Mouse (Mus musculus): ENCODE data around the gene Slu7. TPM values are rescaled to one million over a fixed set of nuclear protein-coding genes. Genes with fewer than 3 reads are reported as not detected.
A peak's percentile ranks its signal among the peaks of the same experiment; 100 is the strongest.

Slu7 gene
- polyA plus RNA-seq, 1 experiment from 2014 or later, result 51.8 TPM

- 19% methylated on average over 7 of the region's 7 CpGs for WGBS
- H3K4me2 ChIP-seq, result peak overlapping the region; percentile 55
- peak; percentile 61 for ATAC-seq (ENCODE audit: insufficient read depth, low FRiP score, low read depth)
- H3K9ac ChIP-seq, result no peak overlapping the region
- peak overlapping the region; percentile 66 for H3K4me3 ChIP-seq (replicated peaks)
- H3K27ac ChIP-seq, result 0 out of 2 replicates have a peak overlapping the region, but pooled peaks have one; percentile 42
- H3K27me3 ChIP-seq (replicated peaks), result no peaks in the 10 kb centered on the region
- H3K36me3 ChIP-seq, result no peaks in the 10 kb centered on the region
- H3K4me1 ChIP-seq, result no peaks in the 10 kb centered on the region; the same call in 1 of the 2 replicates
- H3K9me3 ChIP-seq, result no peaks in the 10 kb centered on the region
Measured at GRCm38 (mm10) chr11:43426414-43426884, 7.1 kb upstream of the Slu7 start.

GRCm38 (mm10) chr11:43434024-43434407, 472 bp downstream of the Slu7 start:
- 4% methylated on average over 9 of the region's 9 CpGs for WGBS
- H3K27me3 ChIP-seq (replicated peaks), result no peaks in the 10 kb centered on the region
- peak overlapping the region; percentile 54 for H3K4me2 ChIP-seq
- H3K27ac ChIP-seq, result no peak overlapping the region
- peaks cover 17% of the 10 kb centered on the region for H3K36me3 ChIP-seq
- H3K9ac ChIP-seq, result peak overlapping the region; percentile 71
- 0 out of 2 replicates have a peak, but pooled peaks have one; percentile 27 for ATAC-seq (ENCODE audit: insufficient read depth, low FRiP score, low read depth)
- peak overlapping the region; percentile 90 for H3K4me3 ChIP-seq (replicated peaks)
- H3K9me3 ChIP-seq, result no peaks in the 10 kb centered on the region
- H3K4me1 ChIP-seq, result peaks cover 6% of the 10 kb centered on the region; the same call in 1 of the 2 replicates

GRCm38 (mm10) chr11:43441121-43441520, 7.6 kb downstream of the Slu7 start:
- no peaks in the 10 kb centered on the region for H3K27me3 ChIP-seq (replicated peaks)
- H3K4me3 ChIP-seq (replicated peaks), result no peak overlapping the region
- peaks cover 72% of the 10 kb centered on the region for H3K36me3 ChIP-seq
- H3K27ac ChIP-seq, result no peak overlapping the region
- WGBS, result 92% methylated on average over 10 of the region's 10 CpGs
- no peaks in the 10 kb centered on the region for H3K4me1 ChIP-seq
- no peaks in the 10 kb centered on the region for H3K9me3 ChIP-seq
- H3K4me2 ChIP-seq, result no peak overlapping the region
- H3K9ac ChIP-seq, result no peak overlapping the region
- ATAC-seq (ENCODE audit: insufficient read depth, low FRiP score, low read depth), result no peak

GRCm38 (mm10) chr11:43443183-43443582, 9.6 kb downstream of the Slu7 start:
- Histone ChIP-seq H3K36me3 (peaks cover 67% of the 10 kb centered on the region), H3K27ac (no peak overlapping the region), H3K9me3 (no peaks in the 10 kb centered on the region), H3K4me1 (no peaks in the 10 kb centered on the region), H3K4me3 (replicated peaks) (no peak overlapping the region), H3K27me3 (replicated peaks) (no peaks in the 10 kb centered on the region), H3K4me2 (no peak overlapping the region), H3K9ac (no peak overlapping the region)
- no peak for ATAC-seq (ENCODE audit: insufficient read depth, low FRiP score, low read depth)
- 88% methylated on average over 13 of the region's 13 CpGs for WGBS

- no peaks in the 10 kb centered on the region for H3K27me3 ChIP-seq (replicated peaks)
- WGBS, result 81% methylated on average over 2 of the region's 2 CpGs
- ATAC-seq (ENCODE audit: insufficient read depth, low FRiP score, low read depth), result no peak
- no peaks in the 10 kb centered on the region for H3K4me1 ChIP-seq
- no peak overlapping the region for H3K9ac ChIP-seq
- no peaks in the 10 kb centered on the region for H3K9me3 ChIP-seq
- H3K4me2 ChIP-seq, result no peak overlapping the region
- H3K4me3 ChIP-seq (replicated peaks), result no peak overlapping the region
- H3K27ac ChIP-seq, result no peak overlapping the region
- peaks cover 11% of the 10 kb centered on the region for H3K36me3 ChIP-seq
Measured at GRCm38 (mm10) chr11:43449916-43450315, 16.4 kb downstream of the Slu7 start.

GRCm38 (mm10) chr11:43451322-43451721, 17.8 kb downstream of the Slu7 start:
- whole genome bisulfite sequencing, result 64% methylated on average over 4 of the region's 4 CpGs

GRCm38 (mm10) chr11:43452266-43452665, 18.7 kb downstream of the Slu7 start:
- Histone ChIP-seq H3K9ac (no peak overlapping the region), H3K4me2 (no peak overlapping the region), H3K9me3 (no peaks in the 10 kb centered on the region), H3K4me1 (no peaks in the 10 kb centered on the region), H3K27me3 (replicated peaks) (no peaks in the 10 kb centered on the region), H3K4me3 (replicated peaks) (no peak overlapping the region), H3K36me3 (no peaks in the 10 kb centered on the region; the same call in 1 of the 2 replicates), H3K27ac (no peak overlapping the region)
- no peak for ATAC-seq (ENCODE audit: insufficient read depth, low FRiP score, low read depth)
- WGBS, result 64% methylated on average over 2 of the region's 2 CpGs

More at GRCm38 (mm10) chr11:43451322-43451721, 17.8 kb downstream of the Slu7 start:
- no peak overlapping the region for H3K27ac ChIP-seq
- no peak for ATAC-seq (ENCODE audit: insufficient read depth, low FRiP score, low read depth)
- no peak overlapping the region for H3K4me3 ChIP-seq (replicated peaks)
- no peaks in the 10 kb centered on the region for H3K4me1 ChIP-seq
- peaks cover 3% of the 10 kb centered on the region; the same call in 1 of the 2 replicates for H3K36me3 ChIP-seq
- H3K9ac ChIP-seq, result no peak overlapping the region
- H3K27me3 ChIP-seq (replicated peaks), result no peaks in the 10 kb centered on the region
- no peak overlapping the region for H3K4me2 ChIP-seq
- H3K9me3 ChIP-seq, result no peaks in the 10 kb centered on the region

- 95% methylated on average over 25 of the region's 25 CpGs for WGBS
- Histone ChIP-seq H3K36me3 (no peaks in the 10 kb centered on the region), H3K4me3 (replicated peaks) (no peak overlapping the region), H3K9me3 (no peaks in the 10 kb centered on the region), H3K27me3 (replicated peaks) (no peaks in the 10 kb centered on the region), H3K4me1 (no peaks in the 10 kb centered on the region), H3K4me2 (no peak overlapping the region), H3K27ac (no peak overlapping the region), H3K9ac (no peak overlapping the region)
- ATAC-seq (ENCODE audit: insufficient read depth, low FRiP score, low read depth), result no peak
Measured at GRCm38 (mm10) chr11:43463204-43463603, 29.7 kb downstream of the Slu7 start.

GRCm38 (mm10) chr11:43470118-43470517, 36.6 kb downstream of the Slu7 start:
- H3K4me2 ChIP-seq, result no peak overlapping the region
- WGBS, result 31% methylated on average over 5 of the region's 5 CpGs
- no peaks in the 10 kb centered on the region for H3K27me3 ChIP-seq (replicated peaks)
- H3K27ac ChIP-seq, result peak overlapping the region; percentile 41
- no peak for ATAC-seq (ENCODE audit: insufficient read depth, low FRiP score, low read depth)
- no peaks in the 10 kb centered on the region for H3K9me3 ChIP-seq
- no peak overlapping the region for H3K4me3 ChIP-seq (replicated peaks)
- H3K36me3 ChIP-seq, result no peaks in the 10 kb centered on the region
- H3K4me1 ChIP-seq, result peaks cover 2% of the 10 kb centered on the region; the same call in 1 of the 2 replicates
- H3K9ac ChIP-seq, result no peak overlapping the region

- H3K36me3 ChIP-seq, result no peaks in the 10 kb centered on the region
- H3K27me3 ChIP-seq (replicated peaks), result no peaks in the 10 kb centered on the region
- H3K27ac ChIP-seq, result no peak overlapping the region
- no peak overlapping the region for H3K9ac ChIP-seq
- H3K4me1 ChIP-seq, result peaks cover 3% of the 10 kb centered on the region; the same call in 1 of the 2 replicates
- ATAC-seq (ENCODE audit: insufficient read depth, low FRiP score, low read depth), result no peak
- no peak overlapping the region for H3K4me3 ChIP-seq (replicated peaks)
- H3K4me2 ChIP-seq, result no peak overlapping the region
- H3K9me3 ChIP-seq, result no peaks in the 10 kb centered on the region
- 68% methylated on average over 6 of the region's 6 CpGs for WGBS
Measured at GRCm38 (mm10) chr11:43470881-43471820, 37.6 kb downstream of the Slu7 start.

- Histone ChIP-seq H3K4me3 (replicated peaks) (no peak overlapping the region), H3K4me2 (no peak overlapping the region), H3K36me3 (no peaks in the 10 kb centered on the region), H3K27ac (no peak overlapping the region), H3K9ac (no peak overlapping the region), H3K9me3 (no peaks in the 10 kb centered on the region), H3K27me3 (replicated peaks) (no peaks in the 10 kb centered on the region), H3K4me1 (peaks cover 3% of the 10 kb centered on the region; the same call in 1 of the 2 replicates)
- no peak for ATAC-seq (ENCODE audit: insufficient read depth, low FRiP score, low read depth)
- 54% methylated on average over 1 of the region's 1 CpGs for WGBS
Measured at GRCm38 (mm10) chr11:43473115-43473514, 39.6 kb downstream of the Slu7 start.

GRCm38 (mm10) chr11:43473635-43474224, 40.2 kb downstream of the Slu7 start:
- Histone ChIP-seq H3K36me3 (no peaks in the 10 kb centered on the region), H3K4me2 (peak overlapping the region; percentile 81), H3K9me3 (no peaks in the 10 kb centered on the region), H3K9ac (no peak overlapping the region), H3K27ac (no peak overlapping the region), H3K4me1 (peaks cover 3% of the 10 kb centered on the region; the same call in 1 of the 2 replicates), H3K27me3 (replicated peaks) (no peaks in the 10 kb centered on the region), H3K4me3 (replicated peaks) (peak overlapping the region; percentile 40)
- WGBS, result 43% methylated on average over 15 of the region's 15 CpGs
- no peak for ATAC-seq (ENCODE audit: insufficient read depth, low FRiP score, low read depth)
